Mouse (Mus musculus) forebrain, embryonic 10.5 days (tissue): ENCODE measurements around the gene Csnk1e. TPM values are rescaled to one million over a fixed set of nuclear protein-coding genes. Genes with fewer than 3 reads are reported as not detected.

Experiments used
- DNase-seq: peaks from one replicate; pipeline ENCODE4 v3.0.0-alpha.2; 2017; ENCODE audit warnings: low spot score; ENCODE audit errors: extremely low spot score
- H3K27ac ChIP-seq: fragments of 300-500 bp; sonication (generic); 2 replicates; pipeline ENCODE4 v1.5.1; 2016; ENCODE audit warnings: mild to moderate bottlenecking
- H3K27me3 ChIP-seq: fragments of 300-500 bp; sonication (generic); 2 replicates; pipeline ENCODE4 v1.6.1; 2016; ENCODE audit warnings: mild to moderate bottlenecking; ENCODE audit not compliant: poor library complexity, severe bottlenecking
- H3K36me3 ChIP-seq: fragments of 300-500 bp; sonication (generic); replicated peaks from 2 replicates; pipeline ENCODE4 v1.6.1; 2016; ENCODE audit warnings: mild to moderate bottlenecking, moderate library complexity
- H3K4me1 ChIP-seq: fragments of 300-500 bp; sonication (generic); 2 replicates; pipeline ENCODE4 v1.6.1; 2016
- H3K4me3 ChIP-seq: fragments of 300-500 bp; sonication (generic); 2 replicates; pipeline ENCODE4 v1.5.1; 2016; ENCODE audit warnings: mild to moderate bottlenecking, moderate library complexity
- H3K9me3 ChIP-seq: fragments of 300-500 bp; sonication (generic); 2 replicates; pipeline ENCODE4 v1.6.1; 2016; ENCODE audit warnings: mild to moderate bottlenecking, moderate library complexity
- WGBS: fragments of 180-500 bp; shearing (Covaris S2); methylation state at CpG from one replicate; pipeline ENCODE4 v1.1.7; 2016; 5-methylcytosine and 5-hydroxymethylcytosine counted together
- polyA plus RNA-seq: library from polyadenylated mRNA; unstranded; fragments of >200 nt; fragmentation: Nextera tagmentation; extraction: Ambion mirVana; gene quantifications from 2 replicates; pipeline ENCODE4 v1.2.1, GENCODE M21; 2016

Csnk1e gene
- polyA plus RNA-seq, 1 experiment from 2014 or later = 123 TPM

- Histone ChIP-seq H3K4me1 (peaks cover 73% of the 10 kb centered on the region), H3K27me3 (0 out of 2 replicates have a peak, but pooled peaks cover 7% of the 10 kb centered on the region), H3K9me3 (no peaks in the 10 kb centered on the region), H3K36me3 (peaks cover 32% of the 10 kb centered on the region), H3K27ac (peak overlapping the region; percentile 100), H3K4me3 (peak overlapping the region; percentile 96)
- peak; percentile 78 for DNase-seq
- under 1% methylated on average over 104 of the region's 107 CpGs for WGBS
Observed at GRCm38 (mm10) chr15:79441331-79442256, 13.8 kb downstream of the Csnk1e start.

- H3K27ac ChIP-seq = peak overlapping the region; percentile 100
- peaks cover 40% of the 10 kb centered on the region for H3K36me3 ChIP-seq
- H3K27me3 ChIP-seq = 0 out of 2 replicates have a peak, but pooled peaks cover 7% of the 10 kb centered on the region
- H3K9me3 ChIP-seq = no peaks in the 10 kb centered on the region
- peak; percentile 31 for DNase-seq
- peaks cover 81% of the 10 kb centered on the region for H3K4me1 ChIP-seq
- H3K4me3 ChIP-seq = peak overlapping the region; percentile 96
- 32% methylated on average over 11 of the region's 11 CpGs for WGBS
Observed at GRCm38 (mm10) chr15:79440651-79441330, 14.6 kb downstream of the Csnk1e start.

GRCm38 (mm10) chr15:79440223-79440622 is 15.1 kb downstream of the Csnk1e start:
- Histone ChIP-seq H3K36me3 (peaks cover 46% of the 10 kb centered on the region), H3K9me3 (no peaks in the 10 kb centered on the region), H3K4me3 (peak overlapping the region; percentile 96), H3K27me3 (0 out of 2 replicates have a peak, but pooled peaks cover 7% of the 10 kb centered on the region), H3K4me1 (peaks cover 87% of the 10 kb centered on the region), H3K27ac (peak overlapping the region; percentile 100)
- WGBS = 86% methylated on average over 4 of the region's 4 CpGs
- DNase-seq = no peak

GRCm38 (mm10) chr15:79439386-79439785 is 16.0 kb downstream of the Csnk1e start:
- H3K4me1 ChIP-seq = peaks cover 87% of the 10 kb centered on the region
- H3K4me3 ChIP-seq = peak overlapping the region; percentile 96
- 0 out of 2 replicates have a peak, but pooled peaks cover 7% of the 10 kb centered on the region for H3K27me3 ChIP-seq
- 88% methylated on average over 4 of the region's 4 CpGs for WGBS
- H3K27ac ChIP-seq = peak overlapping the region; percentile 100; the same call in 1 of the 2 replicates
- no peak for DNase-seq
- peaks cover 54% of the 10 kb centered on the region for H3K36me3 ChIP-seq
- H3K9me3 ChIP-seq = no peaks in the 10 kb centered on the region

GRCm38 (mm10) chr15:79438816-79439215 is 16.6 kb downstream of the Csnk1e start:
- WGBS = 90% methylated on average over 8 of the region's 8 CpGs
- Histone ChIP-seq H3K9me3 (no peaks in the 10 kb centered on the region), H3K27ac (no peak overlapping the region), H3K4me3 (peak overlapping the region; percentile 96; the same call in 1 of the 2 replicates), H3K4me1 (peaks cover 82% of the 10 kb centered on the region), H3K36me3 (peaks cover 60% of the 10 kb centered on the region), H3K27me3 (0 out of 2 replicates have a peak, but pooled peaks cover 7% of the 10 kb centered on the region)
- DNase-seq = no peak

DNA sequence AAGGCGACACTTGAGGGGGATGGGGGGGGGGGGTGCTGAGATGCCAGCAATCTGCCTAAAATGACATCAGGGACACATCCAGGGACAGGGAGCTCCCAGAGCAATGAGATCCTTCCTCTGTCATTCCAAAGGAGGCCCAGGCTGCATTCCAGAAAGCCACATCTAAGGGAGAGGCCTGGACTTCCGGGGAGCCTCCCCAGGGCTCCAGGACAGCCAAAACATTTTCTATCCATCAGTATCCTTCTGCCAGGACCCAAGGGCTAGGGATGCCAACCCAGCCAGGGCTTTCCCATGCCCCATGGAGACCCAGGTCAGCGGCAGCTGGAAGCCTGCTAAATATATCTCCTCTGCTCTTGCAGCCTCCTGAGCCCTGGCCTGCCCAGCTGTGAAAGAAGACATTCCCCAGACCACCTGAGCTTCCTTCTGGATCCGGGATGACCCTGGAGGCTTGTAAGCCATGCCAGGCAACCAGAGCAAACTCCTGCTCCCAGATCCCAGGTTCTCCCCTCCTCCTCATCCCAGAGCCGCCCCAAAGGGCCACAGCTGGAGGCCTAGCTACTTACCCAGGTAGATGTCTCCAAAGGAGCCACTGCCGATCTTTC is 17.1 kb downstream of the Csnk1e start:
- WGBS = 93% methylated on average over 6 of the region's 6 CpGs
- Histone ChIP-seq H3K27ac (no peak overlapping the region), H3K27me3 (0 out of 2 replicates have a peak, but pooled peaks cover 4% of the 10 kb centered on the region), H3K4me1 (peaks cover 78% of the 10 kb centered on the region), H3K36me3 (peaks cover 65% of the 10 kb centered on the region), H3K4me3 (no peak overlapping the region), H3K9me3 (no peaks in the 10 kb centered on the region)
- no peak for DNase-seq

GRCm38 (mm10) chr15:79437541-79438208 is 17.7 kb downstream of the Csnk1e start:
- Histone ChIP-seq H3K4me3 (no peak overlapping the region), H3K4me1 (peaks cover 76% of the 10 kb centered on the region), H3K36me3 (peaks cover 71% of the 10 kb centered on the region), H3K9me3 (no peaks in the 10 kb centered on the region), H3K27me3 (no peaks in the 10 kb centered on the region), H3K27ac (no peak overlapping the region)
- 90% methylated on average over 12 of the region's 12 CpGs for WGBS
- no peak for DNase-seq

- H3K4me1 ChIP-seq = peaks cover 69% of the 10 kb centered on the region
- 71% methylated on average over 7 of the region's 7 CpGs for WGBS
- no peak overlapping the region for H3K4me3 ChIP-seq
- H3K36me3 ChIP-seq = peaks cover 83% of the 10 kb centered on the region
- no peak for DNase-seq
- H3K9me3 ChIP-seq = no peaks in the 10 kb centered on the region
- no peak overlapping the region for H3K27ac ChIP-seq
- no peaks in the 10 kb centered on the region for H3K27me3 ChIP-seq
Observed at GRCm38 (mm10) chr15:79436481-79436921, 18.9 kb downstream of the Csnk1e start.

GRCm38 (mm10) chr15:79435191-79435671 is 20.1 kb downstream of the Csnk1e start:
- Histone ChIP-seq H3K4me1 (peaks cover 59% of the 10 kb centered on the region), H3K36me3 (peaks cover 96% of the 10 kb centered on the region), H3K27me3 (no peaks in the 10 kb centered on the region), H3K4me3 (no peak overlapping the region), H3K9me3 (no peaks in the 10 kb centered on the region), H3K27ac (peak overlapping the region; percentile 27; the same call in 1 of the 2 replicates)
- no peak for DNase-seq
- 53% methylated on average over 7 of the region's 7 CpGs for WGBS

- DNase-seq = no peak
- H3K27ac ChIP-seq = no peak overlapping the region
- H3K4me1 ChIP-seq = peaks cover 36% of the 10 kb centered on the region
- H3K27me3 ChIP-seq = no peaks in the 10 kb centered on the region
- no peaks in the 10 kb centered on the region for H3K9me3 ChIP-seq
- 61% methylated on average over 21 of the region's 21 CpGs for WGBS
- no peak overlapping the region for H3K4me3 ChIP-seq
- H3K36me3 ChIP-seq = peaks cover 100% of the 10 kb centered on the region
Observed at GRCm38 (mm10) chr15:79432892-79433291, 22.5 kb downstream of the Csnk1e start.

GRCm38 (mm10) chr15:79432328-79432727 is 23.0 kb downstream of the Csnk1e start:
- DNase-seq = no peak
- Histone ChIP-seq H3K27ac (0 out of 2 replicates have a peak overlapping the region, but pooled peaks have one; percentile 17), H3K9me3 (no peaks in the 10 kb centered on the region), H3K4me3 (no peak overlapping the region), H3K27me3 (no peaks in the 10 kb centered on the region), H3K36me3 (peaks cover 100% of the 10 kb centered on the region), H3K4me1 (peaks cover 30% of the 10 kb centered on the region)
- WGBS = 91% methylated on average over 11 of the region's 11 CpGs

- Histone ChIP-seq H3K4me1 (peaks cover 26% of the 10 kb centered on the region), H3K27me3 (no peaks in the 10 kb centered on the region), H3K4me3 (no peak overlapping the region), H3K27ac (0 out of 2 replicates have a peak overlapping the region, but pooled peaks have one; percentile 17), H3K9me3 (no peaks in the 10 kb centered on the region), H3K36me3 (peaks cover 100% of the 10 kb centered on the region)
- WGBS = 80% methylated on average over 7 of the region's 7 CpGs
- no peak for DNase-seq
Observed at GRCm38 (mm10) chr15:79431925-79432324, 23.4 kb downstream of the Csnk1e start.
